Mouse (Mus musculus) lung, postnatal 4 days (tissue): ENCODE data around the gene Susd6.

Experiments
- DNase-seq, 2 experiments: peaks; one replicate each; pipeline ENCODE4 v3.0.0; 2021

Susd6 gene

GRCm38 (mm10) chr12:80841618-80842017 is 51.3 kb downstream of the Susd6 start:
- no peak for DNase-seq

GRCm38 (mm10) chr12:80842609-80843008 is 52.3 kb downstream of the Susd6 start:
- DNase-seq: no peak

- no peak for DNase-seq
Observed at GRCm38 (mm10) chr12:80843236-80843635, 52.9 kb downstream of the Susd6 start.

GRCm38 (mm10) chr12:80843651-80844444 is 53.5 kb downstream of the Susd6 start:
- DNase-seq: peak; percentile 19 to 49

GRCm38 (mm10) chr12:80845901-80846300 is 55.6 kb downstream of the Susd6 start:
- DNase-seq: no peak

- DNase-seq: peak in 1 of 2 experiments; percentile 20
Observed at GRCm38 (mm10) chr12:80846861-80847268, 56.6 kb downstream of the Susd6 start.

GRCm38 (mm10) chr12:80852001-80852400 is 61.7 kb downstream of the Susd6 start:
- no peak for DNase-seq

- DNase-seq: peak; percentile 47 to 55
Observed at GRCm38 (mm10) chr12:80853737-80854136, 63.4 kb downstream of the Susd6 start.

GRCm38 (mm10) chr12:80854671-80855070 is 64.4 kb downstream of the Susd6 start:
- no peak for DNase-seq

GRCm38 (mm10) chr12:80855100-80855499 is 64.8 kb downstream of the Susd6 start:
- DNase-seq: no peak

- no peak for DNase-seq
Observed at GRCm38 (mm10) chr12:80855581-80855980, 65.3 kb downstream of the Susd6 start.

GRCm38 (mm10) chr12:80857636-80858293 is 67.5 kb downstream of the Susd6 start:
- no peak for DNase-seq

- DNase-seq: no peak
Observed at GRCm38 (mm10) chr12:80858307-80858706, 68.0 kb downstream of the Susd6 start.

GRCm38 (mm10) chr12:80861916-80862315 is 71.6 kb downstream of the Susd6 start:
- no peak for DNase-seq

- DNase-seq: peak; percentile 46 to 52
Observed at GRCm38 (mm10) chr12:80863370-80863769, 73.1 kb downstream of the Susd6 start.

GRCm38 (mm10) chr12:80865175-80865574 is 74.9 kb downstream of the Susd6 start:
- no peak for DNase-seq

GRCm38 (mm10) chr12:80866023-80866422 is 75.7 kb downstream of the Susd6 start:
- DNase-seq: no peak

GRCm38 (mm10) chr12:80867083-80867482 is 76.8 kb downstream of the Susd6 start:
- DNase-seq: peak; percentile 25 to 41

- no peak for DNase-seq
Observed at GRCm38 (mm10) chr12:80868401-80868800, 78.1 kb downstream of the Susd6 start.

GRCm38 (mm10) chr12:80877215-80878092 is 87.1 kb downstream of the Susd6 start:
- DNase-seq: no peak

- DNase-seq: no peak
Observed at GRCm38 (mm10) chr12:80878093-80878430, 87.8 kb downstream of the Susd6 start.

GRCm38 (mm10) chr12:80878653-80879052 is 88.3 kb downstream of the Susd6 start:
- DNase-seq: no peak

GRCm38 (mm10) chr12:80879267-80879666 is 89.0 kb downstream of the Susd6 start:
- no peak for DNase-seq
